Mouse (Mus musculus): ENCODE results near the gene Slc30a1. TPM values are rescaled to one million over a fixed set of nuclear protein-coding genes. Genes with fewer than 3 reads are reported as not detected.
A peak's percentile ranks its signal among the peaks of the same experiment; 100 is the strongest.

Slc30a1 gene
- polyA plus RNA-seq, 1 experiment from 2014 or later: 2.6 TPM

GRCm38 (mm10) chr1:191929065-191929464 lies 22.5 kb downstream of the Slc30a1 start:
- WGBS: 50% methylated on average over 8 of the region's 8 CpGs
- Histone ChIP-seq H3K4me2 (no peak overlapping the region), H3K27ac (no peak overlapping the region)

GRCm38 (mm10) chr1:191929897-191930524 lies 23.4 kb downstream of the Slc30a1 start:
- Histone ChIP-seq H3K36me3 (no peaks in the 10 kb centered on the region), H3K9me3 (replicated peaks) (no peaks in the 10 kb centered on the region), H3K9ac (no peak overlapping the region), H3K27ac (no peak overlapping the region), H3K4me2 (no peak overlapping the region), H3K4me1 (peaks cover 35% of the 10 kb centered on the region), H3K4me3 (replicated peaks) (no peak overlapping the region), H3K27me3 (no peaks in the 10 kb centered on the region)
- no peak for ATAC-seq (replicated peaks; ENCODE audit: low FRiP score)
- 65% methylated on average over 12 of the region's 12 CpGs for WGBS

More at GRCm38 (mm10) chr1:191929065-191929464, 22.5 kb downstream of the Slc30a1 start:
- Histone ChIP-seq H3K9me3 (replicated peaks) (no peaks in the 10 kb centered on the region), H3K27me3 (no peaks in the 10 kb centered on the region), H3K4me3 (replicated peaks) (no peak overlapping the region), H3K9ac (no peak overlapping the region), H3K4me1 (peaks cover 35% of the 10 kb centered on the region), H3K36me3 (no peaks in the 10 kb centered on the region)
- ATAC-seq (replicated peaks; ENCODE audit: low FRiP score): no peak

- Histone ChIP-seq H3K9me3 (replicated peaks) (no peaks in the 10 kb centered on the region), H3K9ac (no peak overlapping the region), H3K27me3 (no peaks in the 10 kb centered on the region), H3K4me2 (no peak overlapping the region), H3K27ac (no peak overlapping the region), H3K4me1 (peaks cover 35% of the 10 kb centered on the region), H3K36me3 (no peaks in the 10 kb centered on the region), H3K4me3 (replicated peaks) (no peak overlapping the region)
- no peak for ATAC-seq (replicated peaks; ENCODE audit: low FRiP score)
- WGBS: 73% methylated on average over 3 of the region's 3 CpGs
Measured at GRCm38 (mm10) chr1:191930525-191931105, 24.0 kb downstream of the Slc30a1 start.

GRCm38 (mm10) chr1:191932286-191932985 lies 25.9 kb downstream of the Slc30a1 start:
- Histone ChIP-seq H3K9ac (no peak overlapping the region), H3K4me2 (no peak overlapping the region), H3K9me3 (replicated peaks) (no peaks in the 10 kb centered on the region), H3K36me3 (no peaks in the 10 kb centered on the region), H3K27ac (0 out of 2 replicates have a peak overlapping the region, but pooled peaks have one; percentile 11), H3K4me3 (replicated peaks) (no peak overlapping the region), H3K27me3 (no peaks in the 10 kb centered on the region), H3K4me1 (peaks cover 35% of the 10 kb centered on the region)
- no peak for ATAC-seq (replicated peaks; ENCODE audit: low FRiP score)
- 29% methylated on average over 8 of the region's 8 CpGs for whole genome bisulfite sequencing

- Histone ChIP-seq H3K27ac (no peak overlapping the region), H3K4me2 (no peak overlapping the region), H3K9ac (no peak overlapping the region), H3K36me3 (no peaks in the 10 kb centered on the region), H3K9me3 (replicated peaks) (no peaks in the 10 kb centered on the region), H3K4me3 (replicated peaks) (no peak overlapping the region), H3K4me1 (peaks cover 34% of the 10 kb centered on the region), H3K27me3 (no peaks in the 10 kb centered on the region)
- peak; percentile 49; the same call in 1 of the 2 replicates for ATAC-seq (replicated peaks; ENCODE audit: low FRiP score)
- 62% methylated on average over 4 of the region's 4 CpGs for WGBS
Measured at GRCm38 (mm10) chr1:191932986-191933632, 26.5 kb downstream of the Slc30a1 start.

- no peak overlapping the region for H3K4me2 ChIP-seq
- H3K9me3 ChIP-seq (replicated peaks): no peaks in the 10 kb centered on the region
- H3K4me3 ChIP-seq (replicated peaks): no peak overlapping the region
- no peaks in the 10 kb centered on the region for H3K36me3 ChIP-seq
- no peak for ATAC-seq (replicated peaks; ENCODE audit: low FRiP score)
- H3K9ac ChIP-seq: no peak overlapping the region
- no peaks in the 10 kb centered on the region for H3K4me1 ChIP-seq
- no peak overlapping the region for H3K27ac ChIP-seq
- WGBS: 73% methylated on average over 6 of the region's 6 CpGs
- H3K27me3 ChIP-seq: no peaks in the 10 kb centered on the region
Measured at GRCm38 (mm10) chr1:191943638-191944037, 37.1 kb downstream of the Slc30a1 start.

- no peak overlapping the region for H3K9ac ChIP-seq
- no peak for ATAC-seq (replicated peaks; ENCODE audit: low FRiP score)
- no peaks in the 10 kb centered on the region for H3K4me1 ChIP-seq
- H3K4me2 ChIP-seq: no peak overlapping the region
- H3K4me3 ChIP-seq (replicated peaks): no peak overlapping the region
- H3K36me3 ChIP-seq: no peaks in the 10 kb centered on the region
- 92% methylated on average over 8 of the region's 8 CpGs for WGBS
- H3K27me3 ChIP-seq: no peaks in the 10 kb centered on the region
- H3K27ac ChIP-seq: no peak overlapping the region
- no peaks in the 10 kb centered on the region for H3K9me3 ChIP-seq (replicated peaks)
Measured at GRCm38 (mm10) chr1:191945341-191945740, 38.8 kb downstream of the Slc30a1 start.

- WGBS: 84% methylated on average over 5 of the region's 5 CpGs
- no peak for ATAC-seq (replicated peaks; ENCODE audit: low FRiP score)
Measured at GRCm38 (mm10) chr1:191945756-191946155, 39.2 kb downstream of the Slc30a1 start.

GRCm38 (mm10) chr1:191946261-191946660 lies 39.7 kb downstream of the Slc30a1 start:
- no peaks in the 10 kb centered on the region for H3K9me3 ChIP-seq (replicated peaks)

More at GRCm38 (mm10) chr1:191945756-191946155, 39.2 kb downstream of the Slc30a1 start:
- Histone ChIP-seq H3K4me1 (no peaks in the 10 kb centered on the region), H3K9ac (no peak overlapping the region), H3K4me2 (no peak overlapping the region), H3K4me3 (replicated peaks) (no peak overlapping the region), H3K9me3 (replicated peaks) (no peaks in the 10 kb centered on the region), H3K36me3 (no peaks in the 10 kb centered on the region), H3K27ac (no peak overlapping the region), H3K27me3 (no peaks in the 10 kb centered on the region)

GRCm38 (mm10) chr1:191946835-191947234 lies 40.3 kb downstream of the Slc30a1 start:
- H3K4me1 ChIP-seq: no peaks in the 10 kb centered on the region
- H3K4me3 ChIP-seq (replicated peaks): no peak overlapping the region
- H3K4me2 ChIP-seq: no peak overlapping the region
- no peaks in the 10 kb centered on the region for H3K9me3 ChIP-seq (replicated peaks)
- H3K27ac ChIP-seq: no peak overlapping the region
- WGBS: 80% methylated on average over 2 of the region's 2 CpGs
- H3K9ac ChIP-seq: no peak overlapping the region
- H3K36me3 ChIP-seq: no peaks in the 10 kb centered on the region
- no peak for ATAC-seq (replicated peaks; ENCODE audit: low FRiP score)
- no peaks in the 10 kb centered on the region for H3K27me3 ChIP-seq

More at GRCm38 (mm10) chr1:191946261-191946660, 39.7 kb downstream of the Slc30a1 start:
- 73% methylated on average over 7 of the region's 7 CpGs for WGBS
- H3K4me2 ChIP-seq: no peak overlapping the region
- no peak overlapping the region for H3K27ac ChIP-seq
- no peak overlapping the region for H3K9ac ChIP-seq
- no peaks in the 10 kb centered on the region for H3K4me1 ChIP-seq
- H3K36me3 ChIP-seq: no peaks in the 10 kb centered on the region
- no peak for ATAC-seq (replicated peaks; ENCODE audit: low FRiP score)
- no peak overlapping the region for H3K4me3 ChIP-seq (replicated peaks)
- H3K27me3 ChIP-seq: no peaks in the 10 kb centered on the region

GRCm38 (mm10) chr1:191947796-191948195 lies 41.2 kb downstream of the Slc30a1 start:
- H3K27me3 ChIP-seq: no peaks in the 10 kb centered on the region

GRCm38 (mm10) chr1:191948600-191948999 lies 42.0 kb downstream of the Slc30a1 start:
- no peaks in the 10 kb centered on the region for H3K27me3 ChIP-seq
- no peak overlapping the region for H3K4me2 ChIP-seq
- H3K9ac ChIP-seq: no peak overlapping the region
- WGBS: 84% methylated on average over 8 of the region's 8 CpGs
- ATAC-seq (replicated peaks; ENCODE audit: low FRiP score): no peak
- H3K27ac ChIP-seq: no peak overlapping the region
- no peaks in the 10 kb centered on the region for H3K36me3 ChIP-seq
- H3K9me3 ChIP-seq (replicated peaks): no peaks in the 10 kb centered on the region
- H3K4me3 ChIP-seq (replicated peaks): no peak overlapping the region
- no peaks in the 10 kb centered on the region for H3K4me1 ChIP-seq

More at GRCm38 (mm10) chr1:191947796-191948195, 41.2 kb downstream of the Slc30a1 start:
- Histone ChIP-seq H3K4me1 (no peaks in the 10 kb centered on the region), H3K27ac (no peak overlapping the region), H3K9me3 (replicated peaks) (no peaks in the 10 kb centered on the region), H3K36me3 (no peaks in the 10 kb centered on the region), H3K4me3 (replicated peaks) (no peak overlapping the region), H3K9ac (no peak overlapping the region), H3K4me2 (no peak overlapping the region)
- whole genome bisulfite sequencing: 56% methylated on average over 8 of the region's 8 CpGs
- ATAC-seq (replicated peaks; ENCODE audit: low FRiP score): no peak

All from kidney, embryonic 15.5 days (tissue).